Mouse (Mus musculus) lung, embryonic 14.5 days (tissue): Measurements from ENCODE around the gene Tctex1d2. TPM values are rescaled to one million over a fixed set of nuclear protein-coding genes. Genes with fewer than 3 reads are reported as not detected.

ENCODE experiments used
- ATAC-seq: fragments of 200-750 bp; cut with Nextera tagmentation; 2 replicates; pipeline ENCODE4 v1.8.0; 2017; ENCODE audit warnings: mild to moderate bottlenecking, moderate TSS enrichment, moderate library complexity; ENCODE audit not compliant: insufficient read depth
- DNase-seq: peaks from one replicate; pipeline ENCODE4 v3.0.0-alpha.2; 2015
- H3K27ac ChIP-seq: fragments of 300-500 bp; sonication (generic); 2 replicates; pipeline ENCODE4 v1.5.1; 2014; ENCODE audit warnings: low read depth, mild to moderate bottlenecking, moderate library complexity
- H3K27me3 ChIP-seq: fragments of 300-500 bp; sonication (generic); 2 replicates; pipeline ENCODE4 v1.6.1; 2014; ENCODE audit warnings: low read length, control low read depth; ENCODE audit not compliant: insufficient read depth
- H3K36me3 ChIP-seq: fragments of 300-500 bp; sonication (generic); 2 replicates; pipeline ENCODE4 v1.6.1; 2014; ENCODE audit warnings: control low read depth; ENCODE audit not compliant: insufficient read depth
- H3K4me1 ChIP-seq: fragments of 300-500 bp; sonication (generic); 2 replicates; pipeline ENCODE4 v1.6.1; 2014; ENCODE audit warnings: antibody characterized with exemption, control low read depth; ENCODE audit not compliant: insufficient read depth
- H3K4me2 ChIP-seq: fragments of 300-500 bp; sonication (generic); 2 replicates; pipeline ENCODE4 v1.6.1; 2014; ENCODE audit warnings: mild to moderate bottlenecking
- H3K4me3 ChIP-seq: fragments of 300-500 bp; sonication (generic); 2 replicates; pipeline ENCODE4 v1.5.1; 2014; ENCODE audit warnings: low read depth, low read length
- H3K9ac ChIP-seq: fragments of 300-500 bp; sonication (generic); 2 replicates; pipeline ENCODE4 v1.6.1; 2014
- H3K9me3 ChIP-seq: fragments of 300-500 bp; sonication (generic); 2 replicates; pipeline ENCODE4 v1.6.1; 2016; ENCODE audit warnings: low read depth, low read length, control low read depth
- CTCF ChIP-seq: IDR thresholded peaks from 2 replicates; pipeline ENCODE4 v1.5.1; 2016; ENCODE audit warnings: antibody characterized with exemption, low read depth
- WGBS: fragments of 180-500 bp; shearing (Covaris S2); extraction: QIAGEN DNeasy Blood & Tissue Kit; methylation state at CpG from one replicate; pipeline ENCODE4 v1.1.7; 2014; 5-methylcytosine and 5-hydroxymethylcytosine counted together
- polyA plus RNA-seq: library from polyadenylated mRNA; unstranded; fragments of >200 nt; fragmentation: Nextera tagmentation; extraction: Ambion mirVana; gene quantifications from 2 replicates; pipeline ENCODE4 v1.2.1, GENCODE M21; 2014

The Tctex1d2 gene
- polyA plus RNA-seq, 1 experiment from 2014 or later, result 27.7 TPM

DNA sequence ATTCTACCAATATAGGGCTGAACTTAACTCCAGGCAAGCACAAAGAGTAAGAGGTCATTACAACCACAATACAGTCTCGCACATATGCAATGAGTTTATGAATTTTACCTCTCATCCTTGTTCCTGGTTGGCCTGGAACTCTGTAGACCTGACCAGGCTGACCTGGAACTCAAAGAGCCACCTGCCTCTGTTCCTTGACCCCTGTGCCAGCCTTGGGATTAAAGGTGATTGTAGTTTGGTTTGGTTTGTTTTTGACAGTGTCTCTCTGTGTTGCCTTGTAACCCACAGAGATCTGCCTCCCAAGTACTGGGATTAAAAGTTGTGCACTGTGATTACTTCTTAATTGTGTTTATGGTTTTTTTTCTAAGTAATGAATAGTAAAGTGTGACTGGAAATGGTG is 37.3 kb downstream of the Tctex1d2 start:
- Histone ChIP-seq H3K36me3 (peaks cover 23% of the 10 kb centered on the region; the same call in 1 of the 2 replicates), H3K9me3 (no peaks in the 10 kb centered on the region), H3K4me3 (no peak overlapping the region), H3K4me1 (no peaks in the 10 kb centered on the region), H3K27me3 (no peaks in the 10 kb centered on the region), H3K4me2 (no peak overlapping the region), H3K27ac (no peak overlapping the region), H3K9ac (no peak overlapping the region)
- WGBS, result 84% methylated on average over 1 of the region's 1 CpGs
- ATAC-seq (no peak), DNase-seq (no peak)
- no peak for TF ChIP-seq CTCF

GRCm38 (mm10) chr16:32457589-32458386 is 38.3 kb downstream of the Tctex1d2 start:
- Histone ChIP-seq H3K36me3 (peaks cover 14% of the 10 kb centered on the region; the same call in 1 of the 2 replicates), H3K4me1 (no peaks in the 10 kb centered on the region), H3K4me3 (no peak overlapping the region), H3K4me2 (no peak overlapping the region), H3K9ac (no peak overlapping the region), H3K27ac (no peak overlapping the region), H3K27me3 (no peaks in the 10 kb centered on the region), H3K9me3 (no peaks in the 10 kb centered on the region)
- 62% methylated on average over 10 of the region's 10 CpGs for WGBS
- ATAC-seq (0 out of 2 replicates have a peak, but pooled peaks have one; percentile 35), DNase-seq (peak; percentile 77)
- peak; percentile 63 for TF ChIP-seq CTCF

- H3K9ac ChIP-seq, result no peak overlapping the region
- WGBS, result 66% methylated on average over 4 of the region's 4 CpGs
- no peak overlapping the region for H3K4me3 ChIP-seq
- H3K36me3 ChIP-seq, result peaks cover 12% of the 10 kb centered on the region; the same call in 1 of the 2 replicates
- no peaks in the 10 kb centered on the region for H3K4me1 ChIP-seq
- TF ChIP-seq CTCF, result no peak
- DNase-seq, result peak; percentile 19
- no peak overlapping the region for H3K4me2 ChIP-seq
- H3K27ac ChIP-seq, result no peak overlapping the region
- no peaks in the 10 kb centered on the region for H3K9me3 ChIP-seq
- no peak for ATAC-seq
- H3K27me3 ChIP-seq, result no peaks in the 10 kb centered on the region
Measured at GRCm38 (mm10) chr16:32460518-32460917, 41.0 kb downstream of the Tctex1d2 start.

- H3K27ac ChIP-seq, result no peak overlapping the region
- H3K9me3 ChIP-seq, result no peaks in the 10 kb centered on the region
- H3K36me3 ChIP-seq, result peaks cover 10% of the 10 kb centered on the region; the same call in 1 of the 2 replicates
- H3K4me1 ChIP-seq, result no peaks in the 10 kb centered on the region
- ATAC-seq (no peak), DNase-seq (no peak)
- no peak overlapping the region for H3K9ac ChIP-seq
- no peak for TF ChIP-seq CTCF
- no peaks in the 10 kb centered on the region for H3K27me3 ChIP-seq
- no peak overlapping the region for H3K4me2 ChIP-seq
- H3K4me3 ChIP-seq, result no peak overlapping the region
- 85% methylated on average over 5 of the region's 5 CpGs for WGBS
Measured at GRCm38 (mm10) chr16:32461713-32462112, 42.2 kb downstream of the Tctex1d2 start.

- no peak for ATAC-seq
- no peaks in the 10 kb centered on the region for H3K4me1 ChIP-seq
- H3K4me2 ChIP-seq, result no peak overlapping the region
- H3K27ac ChIP-seq, result no peak overlapping the region
- H3K9ac ChIP-seq, result no peak overlapping the region
- H3K4me3 ChIP-seq, result no peak overlapping the region
- no peak for DNase-seq
- no peaks in the 10 kb centered on the region for H3K9me3 ChIP-seq
- no peak for TF ChIP-seq CTCF
- 92% methylated on average over 16 of the region's 16 CpGs for WGBS
- peaks cover 16% of the 10 kb centered on the region; the same call in 1 of the 2 replicates for H3K36me3 ChIP-seq
- no peaks in the 10 kb centered on the region for H3K27me3 ChIP-seq
Measured at GRCm38 (mm10) chr16:32462950-32463349, 43.4 kb downstream of the Tctex1d2 start.

- ATAC-seq, result no peak
- H3K4me1 ChIP-seq, result no peaks in the 10 kb centered on the region
- H3K4me3 ChIP-seq, result no peak overlapping the region
- H3K9ac ChIP-seq, result no peak overlapping the region
- TF ChIP-seq CTCF, result no peak
- no peaks in the 10 kb centered on the region for H3K27me3 ChIP-seq
- peaks cover 18% of the 10 kb centered on the region for H3K36me3 ChIP-seq
- no peaks in the 10 kb centered on the region for H3K9me3 ChIP-seq
- DNase-seq, result no peak
- H3K27ac ChIP-seq, result no peak overlapping the region
- WGBS, result 84% methylated on average over 2 of the region's 2 CpGs
- H3K4me2 ChIP-seq, result no peak overlapping the region
Measured at GRCm38 (mm10) chr16:32463426-32463825, 43.9 kb downstream of the Tctex1d2 start.

GRCm38 (mm10) chr16:32464908-32465307 is 45.4 kb downstream of the Tctex1d2 start:
- no peak for ATAC-seq
- Histone ChIP-seq H3K9ac (no peak overlapping the region), H3K4me3 (no peak overlapping the region), H3K4me2 (no peak overlapping the region), H3K27ac (no peak overlapping the region), H3K9me3 (no peaks in the 10 kb centered on the region), H3K4me1 (no peaks in the 10 kb centered on the region), H3K27me3 (no peaks in the 10 kb centered on the region), H3K36me3 (peaks cover 27% of the 10 kb centered on the region)
- WGBS, result no CpG with 5 or more reads among the region's 1 CpGs
- no peak for DNase-seq
- TF ChIP-seq CTCF, result no peak
